Mouse (Mus musculus): ENCODE measurements at regions not wholly inside any gene's neighbourhood (a gene's known extent, or its start where the extent isn't known, plus 50 kb on each side); places are given as distances from the start of the nearest gene placed in this dataset.

GRCm38 (mm10) chr10:39291134-39291746, 77.4 kb upstream of the Fyn start:
- Histone ChIP-seq H3K27me3 (ENCODE audit: control insufficient read depth, insufficient read depth, low read length) (no peaks in the 10 kb centered on the region), H3K9ac (ENCODE audit: low read length) (no peak overlapping the region), H3K27ac (replicated peaks) (no peak overlapping the region), H3K4me3 (ENCODE audit: low read depth, low read length) (no peak overlapping the region), H3K4me2 (replicated peaks; ENCODE audit: low read depth) (no peak overlapping the region; the same call in 1 of the 2 replicates), H3K4me1 (replicated peaks; ENCODE audit: control insufficient read depth, insufficient read depth) (peaks cover 7% of the 10 kb centered on the region; the same call in 1 of the 2 replicates), H3K36me3 (ENCODE audit: control insufficient read depth, insufficient read depth, low read length) (no peaks in the 10 kb centered on the region), H3K9me3 (ENCODE audit: control insufficient read depth, low read length) (no peaks in the 10 kb centered on the region)
- ATAC-seq (ENCODE audit: low FRiP score, low TSS enrichment) (0 out of 2 replicates have a peak, but pooled peaks have one; percentile 26), DNase-seq (ENCODE audit: low spot score) (peak; percentile 27)
- TF ChIP-seq CTCF (IDR thresholded peaks at IDR 0.05; ENCODE audit: low read depth) (no peak), EP300 (optimal IDR thresholded peaks at IDR 0.05) (no peak)
- 34% methylated on average over 8 of the region's 8 CpGs for WGBS

- Histone ChIP-seq H3K4me2 (replicated peaks; ENCODE audit: low read depth) (no peak overlapping the region), H3K27ac (replicated peaks) (no peak overlapping the region), H3K4me3 (ENCODE audit: low read depth, low read length) (no peak overlapping the region), H3K27me3 (ENCODE audit: control insufficient read depth, insufficient read depth, low read length) (no peaks in the 10 kb centered on the region), H3K4me1 (replicated peaks; ENCODE audit: control insufficient read depth, insufficient read depth) (peaks cover 7% of the 10 kb centered on the region; the same call in 1 of the 2 replicates), H3K9ac (ENCODE audit: low read length) (no peak overlapping the region), H3K36me3 (ENCODE audit: control insufficient read depth, insufficient read depth, low read length) (no peaks in the 10 kb centered on the region), H3K9me3 (ENCODE audit: control insufficient read depth, low read length) (no peaks in the 10 kb centered on the region)
- no peak for TF ChIP-seq CTCF (IDR thresholded peaks at IDR 0.05; ENCODE audit: low read depth)
- no peak for TF ChIP-seq EP300 (optimal IDR thresholded peaks at IDR 0.05)
- no peak for ATAC-seq (ENCODE audit: low FRiP score, low TSS enrichment)
- DNase-seq (ENCODE audit: low spot score) = no peak
- WGBS = 80% methylated on average over 1 of the region's 1 CpGs
Measured at GRCm38 (mm10) chr10:39290245-39290644, 78.4 kb upstream of the Fyn start.

DNA sequence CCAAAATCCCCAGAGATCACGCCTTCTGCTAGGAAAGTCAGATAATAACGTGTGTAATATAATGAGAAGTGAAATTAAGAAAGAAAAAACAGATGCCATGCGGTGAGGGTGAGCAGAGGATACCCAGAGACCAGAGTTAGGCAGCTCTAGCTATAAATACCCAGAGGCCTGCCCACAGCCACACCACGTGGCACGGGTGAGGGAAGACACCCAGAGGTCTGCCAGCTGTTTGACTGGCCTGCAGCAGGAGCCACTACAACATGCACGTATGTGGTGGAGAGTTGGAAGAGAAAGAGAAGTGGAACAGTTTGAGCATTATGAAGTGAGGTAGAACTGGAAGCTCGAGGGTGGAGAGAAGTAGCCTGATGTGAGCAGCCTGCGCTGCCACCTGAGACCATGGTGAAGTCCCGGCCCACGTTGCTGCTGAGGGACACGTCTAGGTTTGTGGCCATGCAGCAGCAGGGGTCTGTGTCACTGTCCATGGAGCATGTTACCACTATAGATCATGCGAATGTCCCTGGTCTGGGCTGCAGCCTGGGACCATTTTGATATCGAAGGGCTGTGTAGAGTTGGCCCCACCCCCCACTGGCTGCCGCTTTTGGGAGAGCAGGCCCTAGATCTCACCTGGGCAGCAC, 88.2 kb upstream of the Fyn start:
- H3K9ac ChIP-seq (ENCODE audit: low read length) = no peak overlapping the region
- H3K9me3 ChIP-seq (ENCODE audit: control insufficient read depth, low read length) = no peaks in the 10 kb centered on the region
- H3K4me3 ChIP-seq (ENCODE audit: low read depth, low read length) = no peak overlapping the region

DNA sequence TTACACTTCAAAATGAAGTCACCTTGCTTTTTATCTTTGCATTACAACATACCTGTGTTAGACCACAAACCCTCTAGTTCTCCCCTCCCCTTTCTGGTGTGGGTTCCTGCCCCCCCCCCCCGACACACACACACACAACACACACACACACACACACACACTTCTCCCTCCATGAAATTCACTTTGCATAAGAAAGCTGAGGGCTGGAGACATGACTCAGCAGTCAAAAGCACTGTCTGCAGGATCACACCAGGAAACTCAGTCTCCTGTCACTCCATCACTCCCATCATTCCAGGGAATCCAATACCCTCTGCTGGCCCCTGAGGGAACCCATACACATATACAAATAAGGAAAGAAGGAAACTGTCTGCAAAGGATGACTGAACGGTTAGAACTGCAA, 94.5 kb upstream of the Fyn start:
- Histone ChIP-seq H3K9me3 (ENCODE audit: control insufficient read depth, low read length) (no peaks in the 10 kb centered on the region), H3K27ac (replicated peaks) (no peak overlapping the region), H3K27me3 (ENCODE audit: control insufficient read depth, insufficient read depth, low read length) (no peaks in the 10 kb centered on the region), H3K4me1 (replicated peaks; ENCODE audit: control insufficient read depth, insufficient read depth) (no peaks in the 10 kb centered on the region), H3K4me3 (ENCODE audit: low read depth, low read length) (no peak overlapping the region), H3K9ac (ENCODE audit: low read length) (no peak overlapping the region), H3K4me2 (replicated peaks; ENCODE audit: low read depth) (no peak overlapping the region), H3K36me3 (ENCODE audit: control insufficient read depth, insufficient read depth, low read length) (no peaks in the 10 kb centered on the region)
- ATAC-seq (ENCODE audit: low FRiP score, low TSS enrichment) (no peak), DNase-seq (ENCODE audit: low spot score) (no peak)
- 28% methylated on average over 2 of the region's 2 CpGs for WGBS
- no peak for TF ChIP-seq EP300 (optimal IDR thresholded peaks at IDR 0.05)
- no peak for TF ChIP-seq CTCF (IDR thresholded peaks at IDR 0.05; ENCODE audit: low read depth)

More for the DNA sequence above, 88.2 kb upstream of the Fyn start:
- Histone ChIP-seq H3K27ac (replicated peaks) (no peak overlapping the region), H3K27me3 (ENCODE audit: control insufficient read depth, insufficient read depth, low read length) (no peaks in the 10 kb centered on the region), H3K4me2 (replicated peaks; ENCODE audit: low read depth) (no peak overlapping the region), H3K36me3 (ENCODE audit: control insufficient read depth, insufficient read depth, low read length) (no peaks in the 10 kb centered on the region), H3K4me1 (replicated peaks; ENCODE audit: control insufficient read depth, insufficient read depth) (no peaks in the 10 kb centered on the region)
- WGBS = 79% methylated on average over 14 of the region's 14 CpGs
- ATAC-seq (ENCODE audit: low FRiP score, low TSS enrichment) (no peak), DNase-seq (ENCODE audit: low spot score) (no peak)
- no peak for TF ChIP-seq CTCF (IDR thresholded peaks at IDR 0.05; ENCODE audit: low read depth)

GRCm38 (mm10) chr10:39273426-39273825, 95.2 kb upstream of the Fyn start:
- WGBS = 61% methylated on average over 4 of the region's 4 CpGs
- H3K4me3 ChIP-seq (ENCODE audit: low read depth, low read length) = no peak overlapping the region
- no peaks in the 10 kb centered on the region for H3K9me3 ChIP-seq (ENCODE audit: control insufficient read depth, low read length)
- ATAC-seq (ENCODE audit: low FRiP score, low TSS enrichment) (no peak), DNase-seq (ENCODE audit: low spot score) (no peak)
- H3K9ac ChIP-seq (ENCODE audit: low read length) = no peak overlapping the region
- no peak overlapping the region for H3K27ac ChIP-seq (replicated peaks)
- TF ChIP-seq CTCF (IDR thresholded peaks at IDR 0.05; ENCODE audit: low read depth) (no peak), EP300 (optimal IDR thresholded peaks at IDR 0.05) (no peak)
- no peak overlapping the region for H3K4me2 ChIP-seq (replicated peaks; ENCODE audit: low read depth)
- H3K36me3 ChIP-seq (ENCODE audit: control insufficient read depth, insufficient read depth, low read length) = no peaks in the 10 kb centered on the region
- H3K4me1 ChIP-seq (replicated peaks; ENCODE audit: control insufficient read depth, insufficient read depth) = no peaks in the 10 kb centered on the region
- H3K27me3 ChIP-seq (ENCODE audit: control insufficient read depth, insufficient read depth, low read length) = no peaks in the 10 kb centered on the region

- WGBS = 72% methylated on average over 6 of the region's 6 CpGs
- Histone ChIP-seq H3K9me3 (ENCODE audit: control insufficient read depth, low read length) (no peaks in the 10 kb centered on the region), H3K27ac (replicated peaks) (no peak overlapping the region), H3K4me2 (replicated peaks; ENCODE audit: low read depth) (no peak overlapping the region), H3K9ac (ENCODE audit: low read length) (no peak overlapping the region), H3K27me3 (ENCODE audit: control insufficient read depth, insufficient read depth, low read length) (no peaks in the 10 kb centered on the region), H3K4me3 (ENCODE audit: low read depth, low read length) (no peak overlapping the region), H3K36me3 (ENCODE audit: control insufficient read depth, insufficient read depth, low read length) (no peaks in the 10 kb centered on the region), H3K4me1 (replicated peaks; ENCODE audit: control insufficient read depth, insufficient read depth) (no peaks in the 10 kb centered on the region)
- ATAC-seq (ENCODE audit: low FRiP score, low TSS enrichment) = no peak
- DNase-seq (ENCODE audit: low spot score) = no peak
- TF ChIP-seq CTCF (IDR thresholded peaks at IDR 0.05; ENCODE audit: low read depth) (no peak), EP300 (optimal IDR thresholded peaks at IDR 0.05) (no peak)
Measured at GRCm38 (mm10) chr10:39272387-39272949, 96.2 kb upstream of the Fyn start.
